In the genomic region with DNA sequence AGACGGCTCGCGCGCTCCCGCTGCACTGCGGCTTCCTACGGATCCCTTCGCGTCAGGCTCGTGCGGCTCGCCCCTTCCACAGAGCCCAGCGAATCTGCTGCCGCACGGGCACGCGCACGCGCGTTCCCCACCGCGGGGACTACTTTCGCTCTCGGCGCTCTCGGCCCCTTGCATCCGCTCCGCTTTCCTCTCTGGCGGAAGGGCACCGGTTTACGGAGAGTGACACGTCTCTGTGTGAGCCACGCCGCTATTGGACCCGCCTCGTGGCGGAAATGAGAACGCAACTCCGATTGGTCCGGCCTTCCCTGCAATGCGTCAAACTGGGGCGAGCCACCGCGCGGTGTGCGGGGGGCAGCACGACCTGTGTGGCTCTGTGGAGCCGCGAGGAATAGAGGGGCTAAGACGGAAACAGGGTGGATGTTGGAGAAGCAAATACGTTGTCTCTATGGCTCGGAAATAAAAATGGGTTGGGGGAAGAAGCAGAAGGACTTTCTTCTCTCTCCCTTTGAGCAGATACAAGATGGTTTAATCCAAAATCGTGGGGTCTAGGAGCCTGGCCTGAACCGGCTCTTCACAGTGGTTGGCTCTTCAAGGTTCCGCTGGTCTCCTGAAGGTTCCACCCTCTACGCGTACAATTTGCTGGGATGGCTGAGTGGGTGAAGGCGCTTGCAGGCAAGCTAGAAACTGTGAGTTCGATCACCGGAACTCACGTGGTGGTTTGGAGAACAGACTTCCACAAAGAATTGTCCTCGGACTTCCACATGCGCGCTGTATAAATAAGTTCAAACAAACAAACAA, we compare ENCODE assay signal across 8 mouse cellular contexts. TPM values are rescaled to one million over a fixed set of nuclear protein-coding genes. Genes with fewer than 3 reads are reported as not detected.
DNase-seq lines count a peak whose midpoint lies in the region; ATAC-seq lines count a peak whose summit lies in the region.

A gene (minus strand): TSS at position 78 of the 798 bp plus-strand sequence.

- H3K9ac ChIP-seq in heart, embryonic 13.5 days, result peak within 1 kb of the TSS; percentile 98
- H3K9ac ChIP-seq in liver, embryonic 12.5 days, result peak within 1 kb of the TSS; percentile 98
- H3K9ac ChIP-seq in stomach, embryonic 15.5 days, result peak within 1 kb of the TSS; percentile 97

- H3K36me3 ChIP-seq in heart, embryonic 13.5 days, result peaks cover 25% of the 10 kb centered on the region
- H3K36me3 ChIP-seq in liver, embryonic 12.5 days, result peaks cover 28% of the 10 kb centered on the region
- no peaks in the 10 kb centered on the region for H3K36me3 ChIP-seq in stomach, embryonic 15.5 days

- H3K27ac ChIP-seq in brown adipose tissue, adult 24 weeks (replicated peaks; ENCODE audit: low read depth, low read length), result peak within 1 kb of the TSS; percentile 99
- peak within 1 kb of the TSS; percentile 94 for H3K27ac ChIP-seq in heart, embryonic 13.5 days (replicated peaks)
- peak within 1 kb of the TSS; percentile 96 for H3K27ac ChIP-seq in liver, embryonic 12.5 days
- H3K27ac ChIP-seq in stomach, embryonic 15.5 days, result peak within 1 kb of the TSS; percentile 97

- H3K4me3 ChIP-seq in brown adipose tissue, adult 24 weeks (ENCODE audit: insufficient read depth, low read depth, low read length), result peak within 1 kb of the TSS; percentile 91
- peak within 1 kb of the TSS; percentile 97 for H3K4me3 ChIP-seq in heart, embryonic 13.5 days
- peak within 1 kb of the TSS; percentile 95 for H3K4me3 ChIP-seq in liver, embryonic 12.5 days
- peak within 1 kb of the TSS; percentile 98 for H3K4me3 ChIP-seq in stomach, embryonic 15.5 days (replicated peaks)

- H3K4me1 ChIP-seq in brown adipose tissue, adult 24 weeks (ENCODE audit: control insufficient read depth, insufficient read depth, insufficient read length, low read length), result peaks cover 7% of the 10 kb centered on the region
- peaks cover 44% of the 10 kb centered on the region for H3K4me1 ChIP-seq in heart, embryonic 13.5 days
- H3K4me1 ChIP-seq in liver, embryonic 12.5 days, result peaks cover 46% of the 10 kb centered on the region
- H3K4me1 ChIP-seq in stomach, embryonic 15.5 days, result peaks cover 38% of the 10 kb centered on the region

- DNase-seq in CD4-positive, CD25-positive, alpha-beta regulatory T cell, adult 2 months (ENCODE audit: low read depth, low spot score), result peak; percentile 100
- peak; percentile 91 for DNase-seq in fat pad, adult 2 months (ENCODE audit: extremely low read depth, low read depth, low spot score)
- DNase-seq in kidney, postnatal 10 days, result peak; percentile 100
- peak; percentile 100 for DNase-seq in natural killer cell, adult 2 months (ENCODE audit: low spot score in 2 of 2)

- ATAC-seq in heart, embryonic 13.5 days (ENCODE audit: extremely low read depth, insufficient number of reproducible peaks, low FRiP score, low TSS enrichment), result peak; percentile 87
- peak; percentile 88 for ATAC-seq in liver, embryonic 12.5 days
- peak; percentile 88 for ATAC-seq in stomach, embryonic 15.5 days (ENCODE audit: insufficient read depth, low FRiP score, low read depth)

- no peaks in the 10 kb centered on the region for H3K9me3 ChIP-seq in heart, embryonic 13.5 days
- no peaks in the 10 kb centered on the region for H3K9me3 ChIP-seq in liver, embryonic 12.5 days (replicated peaks)
- no peaks in the 10 kb centered on the region for H3K9me3 ChIP-seq in stomach, embryonic 15.5 days

- peak within 1 kb of the TSS; percentile 98 for H3K4me2 ChIP-seq in heart, embryonic 13.5 days
- peak within 1 kb of the TSS; percentile 98 for H3K4me2 ChIP-seq in liver, embryonic 12.5 days
- H3K4me2 ChIP-seq in stomach, embryonic 15.5 days, result peak within 1 kb of the TSS; percentile 78

- WGBS in heart, embryonic 13.5 days, result 2% methylated on average over 64 of the region's 64 CpGs
- WGBS in liver, embryonic 12.5 days (ENCODE audit: insufficient replicate concordance), result 2% methylated on average over 64 of the region's 64 CpGs
- 2% methylated on average over 64 of the region's 64 CpGs for WGBS in stomach, embryonic 15.5 days

- no peaks in the 10 kb centered on the region for H3K27me3 ChIP-seq in heart, embryonic 13.5 days (replicated peaks)
- no peaks in the 10 kb centered on the region for H3K27me3 ChIP-seq in liver, embryonic 12.5 days (replicated peaks)
- H3K27me3 ChIP-seq in stomach, embryonic 15.5 days (replicated peaks), result no peaks in the 10 kb centered on the region

RNA-seq across cellular contexts. Expression of the gene that starts here (rescaled TPM):
- 210 and 222 TPM in 2 replicates for polyA plus RNA-seq in brown adipose tissue, adult 24 weeks (2012; ENCODE audit: insufficient read depth, insufficient read length, missing spikeins)
- 85.5 and 101 TPM in 2 replicates for polyA plus RNA-seq in heart, embryonic 13.5 days (2015; fragmentation: Nextera tagmentation; extraction: Ambion mirVana)
- 91.2 and 94.4 TPM in 2 replicates for polyA plus RNA-seq in liver, embryonic 12.5 days (2016; fragmentation: Nextera tagmentation; extraction: Ambion mirVana)
- 101 and 113 TPM in 2 replicates for polyA plus RNA-seq in stomach, embryonic 15.5 days (2015; fragmentation: Nextera tagmentation; extraction: Ambion mirVana)

Comparison
In these comparisons a context has a peak if more than half of its experiments do, and no peak if none do; other contexts are left out.
1. Peak in every context shown above with its lines: DNase-seq, ATAC-seq, H3K4me3 ChIP-seq and H3K27ac ChIP-seq.